Mouse (Mus musculus) embryonic fibroblast, embryonic 13.5 days (primary cell): ENCODE data around the gene Atp1a1.

Source experiments
- CTCF ChIP-seq: IDR thresholded peaks from 2 replicates; pipeline ENCODE4 v1.5.1; 2011; ENCODE audit warnings: mild to moderate bottlenecking, control low read depth, low read length, moderate library complexity, borderline replicate concordance; ENCODE audit not compliant: insufficient read depth
- POLR2A ChIP-seq: IDR thresholded peaks from 2 replicates; pipeline ENCODE4 v1.6.1; 2011; ENCODE audit warnings: low read depth, mild to moderate bottlenecking, control low read depth, low read length, moderate library complexity

- no peak for TF ChIP-seq POLR2A
- no peak for TF ChIP-seq CTCF
Measured at GRCm38 (mm10) chr3:101572991-101573390, 31.5 kb downstream of the Atp1a1 start.
